Mouse (Mus musculus): ENCODE results near the gene Omd.

The Omd gene

DNA sequence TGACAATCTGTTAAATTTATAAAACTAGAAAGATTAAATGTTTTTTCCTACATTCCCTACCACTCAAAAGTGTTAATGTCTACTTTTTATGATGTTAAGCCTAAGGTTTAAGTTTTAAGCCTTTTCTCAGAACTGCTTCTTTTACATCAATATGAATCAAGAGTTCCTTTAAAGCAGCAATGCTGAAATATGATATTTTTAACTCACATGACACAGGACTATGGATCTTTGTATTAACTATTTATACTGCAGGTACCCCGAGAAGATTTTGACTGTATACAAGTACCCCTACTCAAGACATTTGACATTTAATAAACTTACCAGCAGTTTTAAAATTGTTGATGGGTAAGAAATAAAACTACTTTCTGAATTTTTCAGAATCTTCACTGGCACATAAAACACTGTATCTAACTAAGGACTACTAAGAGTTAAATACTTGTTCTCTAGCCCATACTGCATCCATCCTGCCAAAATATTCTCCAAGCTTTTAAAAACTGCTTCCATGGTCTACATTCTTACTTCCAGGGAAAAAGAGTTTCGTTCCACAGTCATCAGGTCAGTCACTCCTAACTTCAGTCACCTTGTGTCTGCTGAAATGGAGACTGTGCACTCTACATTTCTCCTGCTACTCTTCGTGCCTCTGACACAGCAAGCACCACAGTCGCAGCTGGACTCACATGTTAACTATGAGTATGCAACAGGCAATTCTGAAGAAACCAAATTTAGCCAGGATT, 26.5 kb downstream of the Omd start:
- no peak for DNase-seq (ENCODE audit: low spot score)

DNA sequence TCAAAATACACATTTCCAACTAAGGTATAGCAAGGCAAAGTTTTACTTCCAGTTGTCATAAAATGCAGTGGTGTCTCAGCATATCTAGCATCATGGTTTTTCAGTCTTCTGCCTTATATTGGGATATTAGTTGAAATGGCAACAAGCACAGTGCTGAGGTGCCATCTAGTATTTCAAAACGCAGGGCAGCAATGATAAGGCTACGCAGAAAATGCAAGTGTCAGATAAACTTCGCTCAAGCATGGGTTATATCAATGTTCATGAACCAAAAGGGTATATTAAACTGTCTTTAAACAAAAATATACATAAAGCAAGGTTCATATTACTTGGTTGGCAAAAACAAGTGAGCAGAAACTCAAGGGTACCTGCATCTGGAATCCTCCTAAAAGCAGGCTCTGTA, 34.8 kb downstream of the Omd start:
- DNase-seq (ENCODE audit: low spot score) = no peak

DNA sequence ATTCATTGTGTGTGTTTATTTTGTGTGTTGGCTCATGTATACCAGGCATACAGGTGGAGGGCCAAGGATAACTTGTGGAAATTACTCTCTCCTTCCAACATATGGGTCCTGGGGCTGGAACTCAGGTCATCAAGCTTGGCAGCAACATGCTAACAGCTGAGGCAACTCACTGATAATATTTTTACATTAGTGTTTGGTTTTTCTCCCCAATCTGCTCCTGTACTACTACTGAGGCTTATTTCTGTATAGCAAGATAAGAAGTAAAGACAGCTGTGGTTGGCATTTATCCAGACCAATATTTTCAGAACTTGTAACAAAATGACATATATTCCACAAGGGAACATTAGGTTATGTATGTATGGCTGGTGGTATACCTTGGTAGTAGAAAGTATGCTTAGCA, 36.1 kb downstream of the Omd start:
- no peak for DNase-seq (ENCODE audit: low spot score)

DNA sequence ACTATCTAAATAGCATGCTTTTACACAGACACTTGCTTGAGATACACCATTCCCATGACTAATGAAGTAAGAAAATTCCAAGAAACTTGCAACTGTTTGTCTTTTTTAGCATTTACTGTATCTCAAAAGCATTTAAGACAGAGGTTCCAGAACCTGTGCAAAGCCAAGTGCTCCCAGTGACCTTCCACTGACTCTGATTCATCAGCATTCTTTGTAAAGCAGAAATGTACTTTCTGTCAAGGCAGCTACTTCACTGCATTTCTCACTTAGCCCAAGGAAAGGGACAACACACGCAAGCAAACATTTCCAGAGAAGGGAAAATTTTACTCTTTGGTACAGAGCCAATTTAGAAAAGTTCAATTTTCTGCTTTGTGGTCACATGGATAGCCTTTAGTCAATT, 41.0 kb downstream of the Omd start:
- DNase-seq (ENCODE audit: low spot score) = no peak

DNA sequence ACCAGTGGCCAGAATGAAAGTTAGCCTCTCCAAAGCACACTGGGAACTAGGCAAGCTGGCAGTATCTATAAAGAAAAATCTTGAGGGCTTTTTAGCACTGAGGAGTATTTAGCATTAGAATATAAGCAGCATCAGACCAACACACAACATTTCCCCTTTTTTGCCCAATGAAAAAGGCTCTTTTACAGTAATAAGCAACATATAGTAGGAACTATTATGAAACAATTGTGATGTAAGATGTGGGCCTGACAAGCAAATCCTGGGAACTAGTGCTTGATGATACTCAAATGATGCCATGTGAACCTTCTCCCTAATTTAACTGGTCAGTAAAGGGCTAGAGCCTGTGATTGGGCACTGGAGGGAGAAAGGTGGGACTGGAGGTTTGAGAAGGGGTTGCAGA, 45.9 kb downstream of the Omd start:
- DNase-seq (ENCODE audit: low spot score) = no peak

DNA sequence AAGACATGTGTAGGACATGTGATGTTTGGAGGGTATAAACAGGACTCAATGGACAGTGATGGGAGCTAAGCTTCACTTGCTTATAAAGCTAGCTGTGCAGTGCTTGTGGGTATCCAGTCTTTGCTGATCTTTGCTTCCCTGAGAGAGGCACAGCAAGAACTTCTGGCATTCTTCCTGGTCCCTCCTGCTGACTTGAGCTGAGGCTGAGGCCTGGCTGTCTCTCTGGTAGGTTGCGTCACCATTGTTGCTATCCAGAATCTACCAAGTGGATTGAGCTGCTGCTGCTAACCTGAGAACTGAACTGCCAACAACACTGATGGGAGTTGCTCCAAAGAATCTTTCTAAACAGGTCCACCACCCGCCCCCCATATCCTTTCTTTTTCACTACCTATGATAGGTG, 46.8 kb downstream of the Omd start:
- no peak for DNase-seq (ENCODE audit: low spot score)

DNA sequence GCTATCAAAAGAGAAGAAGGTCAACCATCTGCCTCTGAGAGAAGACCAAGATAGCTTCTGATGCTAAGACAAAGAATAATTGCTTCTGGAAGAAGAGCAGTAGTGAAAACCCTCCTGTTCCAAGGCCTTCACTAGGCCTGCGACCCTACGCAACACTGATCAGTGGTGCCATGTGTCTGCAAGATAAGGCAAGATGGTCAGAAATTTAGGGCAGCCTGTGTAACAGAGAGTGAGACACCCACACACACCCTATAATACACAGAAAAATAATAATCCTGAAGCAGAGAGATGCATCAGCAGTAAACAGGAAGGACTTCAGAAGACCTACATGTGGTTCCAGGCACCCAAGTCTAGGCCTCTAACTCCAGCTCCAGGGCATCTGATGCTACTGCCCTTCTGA, 57.7 kb downstream of the Omd start:
- DNase-seq (ENCODE audit: low spot score) = no peak
